Mouse (Mus musculus) bone marrow, adult 2 months (tissue): ENCODE measurements around the gene Bicra. TPM values are rescaled to one million over a fixed set of nuclear protein-coding genes. Genes with fewer than 3 reads are reported as not detected.

Experiments used
- H3K27ac ChIP-seq: fragments of 200-500 bp; 2 replicates; pipeline ENCODE4 v1.5.1; 2012; ENCODE audit warnings: low read depth, mild to moderate bottlenecking, control low read depth, inconsistent platforms, low read length; ENCODE audit not compliant: control insufficient read depth, poor library complexity, insufficient read depth
- H3K4me1 ChIP-seq: fragments of 200-500 bp; 2 replicates; pipeline ENCODE4 v1.6.1; 2011; ENCODE audit warnings: low read length; ENCODE audit not compliant: control insufficient read depth, insufficient read depth
- H3K4me3 ChIP-seq: fragments of 200-500 bp; replicated peaks from 2 replicates; pipeline ENCODE3; 2011; ENCODE audit warnings: mild to moderate bottlenecking, low read depth, low read length, control low read depth; ENCODE audit not compliant: control insufficient read depth
- CTCF ChIP-seq: fragments of 200-500 bp; IDR thresholded peaks from 2 replicates; pipeline ENCODE4 v1.5.1; 2011; ENCODE audit warnings: low read length, control low read depth; ENCODE audit not compliant: control insufficient read depth, insufficient read depth
- POLR2A ChIP-seq: fragments of 200-500 bp; IDR thresholded peaks from 2 replicates; pipeline ENCODE4 v1.6.1; 2011; ENCODE audit warnings: low read depth, mild to moderate bottlenecking, control low read depth, low read length, borderline replicate concordance; ENCODE audit not compliant: control insufficient read depth
- WGBS: fragments of 180-500 bp; shearing (Covaris S2); methylation state at CpG from one replicate; pipeline ENCODE4 v1.1.7; 2018; 5-methylcytosine and 5-hydroxymethylcytosine counted together
- polyA plus RNA-seq: library from polyadenylated mRNA; stranded (reverse); fragments of >200 nt; gene quantifications from 2 replicates; pipeline ENCODE4 v1.2.4, GENCODE M21; 2011; ENCODE audit warnings: low replicate concordance; ENCODE audit not compliant: missing spikeins, insufficient read depth, insufficient read length

The Bicra gene
- polyA plus RNA-seq, 1 experiment, result 27.9 TPM

DNA sequence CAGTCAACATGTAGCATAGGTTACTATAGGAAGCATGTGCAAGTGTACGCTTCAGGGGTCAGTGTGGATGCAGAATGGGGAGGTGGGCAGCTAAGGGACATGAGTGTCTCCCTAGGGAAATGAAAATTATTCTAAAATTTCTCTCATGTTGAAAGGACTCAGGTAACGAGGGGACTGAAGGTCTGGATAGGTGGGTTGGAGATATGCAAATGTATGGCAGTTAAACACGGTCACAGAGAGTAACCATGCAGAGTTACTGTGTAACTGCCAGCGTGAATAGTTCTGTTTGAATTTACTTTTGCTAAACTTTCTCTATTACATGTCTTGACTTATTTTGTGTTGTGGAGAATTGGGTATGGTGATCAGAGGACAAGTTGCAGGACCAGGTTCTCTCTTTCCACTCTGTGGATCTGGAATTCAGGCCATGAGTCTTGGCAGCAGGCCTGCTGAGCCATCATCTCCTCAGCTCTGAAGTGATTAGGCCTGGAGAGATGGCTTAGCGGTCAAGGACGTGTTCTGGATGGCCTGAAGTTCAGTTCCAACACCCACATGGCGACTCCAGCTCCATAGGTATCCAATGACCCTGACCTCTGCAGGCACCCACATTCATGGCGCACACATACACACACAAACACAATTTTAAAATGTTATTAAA is 33.1 kb downstream of the Bicra start:
- 79% methylated on average over 8 of the region's 8 CpGs for WGBS
- no peak for TF ChIP-seq CTCF
- Histone ChIP-seq H3K4me1 (peaks cover 24% of the 10 kb centered on the region), H3K27ac (peak overlapping the region; percentile 72), H3K4me3 (no peak overlapping the region)

DNA sequence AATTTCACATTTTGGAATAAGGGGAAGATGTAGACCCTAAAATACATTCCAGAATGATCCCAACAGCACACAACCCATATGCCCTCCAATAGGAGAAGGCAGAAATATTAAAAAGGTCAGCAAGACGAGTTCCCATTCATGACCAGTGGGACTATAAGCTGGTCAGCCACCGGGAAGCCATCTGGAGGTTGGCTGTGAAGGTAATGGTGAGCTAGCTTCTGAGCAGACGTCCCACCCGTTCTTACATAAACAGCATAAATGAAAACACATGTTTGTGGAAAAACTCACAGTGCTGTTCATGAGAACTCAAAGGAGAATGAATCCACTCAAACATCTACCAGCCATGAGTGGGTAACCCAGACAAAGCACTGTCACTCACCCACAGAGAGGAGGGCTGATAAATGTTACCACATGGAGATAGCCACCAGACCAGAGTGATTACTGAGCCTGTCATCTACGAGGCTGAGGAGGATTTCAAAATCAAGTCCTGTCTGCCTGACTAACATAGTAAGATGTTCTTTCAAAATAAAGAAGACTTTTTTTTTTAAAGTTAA is 33.9 kb downstream of the Bicra start:
- Histone ChIP-seq H3K4me3 (no peak overlapping the region), H3K4me1 (peaks cover 21% of the 10 kb centered on the region), H3K27ac (no peak overlapping the region)
- 65% methylated on average over 5 of the region's 5 CpGs for WGBS
- TF ChIP-seq POLR2A, result no peak
- TF ChIP-seq CTCF, result no peak

DNA sequence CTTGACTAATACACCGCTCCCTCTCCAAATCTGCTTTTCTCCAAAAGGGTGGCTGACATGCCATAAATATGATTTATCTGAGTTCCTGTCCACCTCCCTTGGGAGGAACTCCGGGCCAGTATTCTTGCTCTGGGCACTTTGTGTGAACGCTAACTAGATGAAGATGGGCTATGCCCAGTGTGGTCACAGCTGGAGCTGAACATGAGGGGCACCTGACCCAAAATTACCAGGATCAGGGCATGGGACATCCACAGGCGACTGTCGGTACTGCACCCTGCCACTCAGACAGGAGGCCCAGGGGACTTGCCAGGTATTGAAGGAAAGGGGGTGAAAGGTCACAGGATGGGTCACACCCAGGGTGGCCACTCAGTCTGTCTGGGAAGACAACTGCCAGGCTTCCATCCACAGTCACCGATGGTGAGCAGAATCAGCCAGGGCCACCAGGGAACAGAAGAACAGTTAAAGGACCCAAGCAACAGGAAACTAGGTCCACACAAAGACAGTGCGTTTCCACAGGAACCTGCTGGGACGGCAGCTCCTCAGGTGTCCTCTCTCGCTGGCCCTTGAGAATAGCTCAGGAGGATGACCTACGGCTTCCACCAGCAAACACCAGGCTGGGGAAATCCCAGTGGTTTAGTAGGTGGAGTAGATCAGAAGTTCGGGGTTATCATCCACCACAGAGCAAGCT is 35.0 kb downstream of the Bicra start:
- TF ChIP-seq POLR2A, result no peak
- peak; percentile 42 for TF ChIP-seq CTCF
- Histone ChIP-seq H3K4me1 (peaks cover 18% of the 10 kb centered on the region), H3K4me3 (no peak overlapping the region), H3K27ac (no peak overlapping the region)
- WGBS, result 61% methylated on average over 11 of the region's 11 CpGs

DNA sequence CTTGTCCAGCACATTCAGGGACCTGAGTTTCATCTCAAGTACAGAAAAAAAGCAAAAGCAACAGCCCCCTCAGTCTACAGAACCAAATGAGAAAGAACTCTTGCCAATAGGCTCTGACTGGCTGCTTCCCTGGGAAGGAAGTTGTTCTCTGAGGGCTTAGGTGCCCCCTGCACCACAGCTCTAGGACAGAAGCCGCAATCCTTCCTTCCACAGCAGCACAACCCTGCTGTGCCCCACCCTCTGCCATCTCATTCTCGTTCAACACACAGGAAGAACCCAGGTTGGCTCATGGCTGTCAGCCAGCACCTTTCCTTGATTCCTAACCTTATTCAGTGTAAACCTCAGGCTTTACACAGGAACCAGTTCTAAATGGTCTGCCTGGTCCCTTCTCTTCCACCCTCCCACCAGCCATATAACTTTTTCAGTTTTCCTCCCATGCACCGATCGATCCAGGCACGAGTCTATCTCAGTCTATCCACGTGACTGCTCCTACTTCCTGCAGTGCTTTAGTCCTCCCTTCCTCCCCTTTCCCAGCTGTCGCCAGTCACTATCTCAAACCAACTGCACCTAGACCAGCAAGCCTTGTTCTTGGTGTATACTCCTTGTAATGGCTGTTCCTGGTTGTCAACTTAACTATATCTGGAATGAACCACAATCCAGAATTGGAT is 36.2 kb downstream of the Bicra start:
- 13% methylated on average over 7 of the region's 7 CpGs for WGBS
- 0 out of 2 replicates have a peak overlapping the region, but pooled peaks have one; percentile 17 for H3K27ac ChIP-seq
- TF ChIP-seq POLR2A, result no peak
- TF ChIP-seq CTCF, result no peak
- H3K4me3 ChIP-seq, result no peak overlapping the region
- H3K4me1 ChIP-seq, result peaks cover 17% of the 10 kb centered on the region

DNA sequence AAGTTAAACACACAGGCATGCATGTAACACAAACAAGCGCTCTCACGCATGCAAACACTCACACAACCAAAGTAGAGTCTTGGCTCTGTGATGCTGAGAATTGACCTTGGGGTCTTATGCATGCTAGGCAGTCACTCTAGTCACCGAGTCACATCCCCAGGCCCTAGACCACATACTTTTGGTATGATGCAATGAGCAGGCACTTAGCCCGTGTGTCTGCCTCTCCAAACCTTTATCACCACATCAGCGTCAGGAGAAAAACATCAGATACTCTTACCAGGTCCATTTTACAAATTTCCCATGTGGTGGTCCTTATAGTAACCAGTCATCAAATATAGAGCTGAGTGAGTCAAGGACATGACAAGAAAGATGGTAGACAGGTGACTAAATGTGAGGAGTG is 37.1 kb downstream of the Bicra start:
- TF ChIP-seq POLR2A (no peak), CTCF (no peak)
- H3K27ac ChIP-seq, result no peak overlapping the region
- H3K4me1 ChIP-seq, result peaks cover 16% of the 10 kb centered on the region
- 56% methylated on average over 5 of the region's 5 CpGs for WGBS
- no peak overlapping the region for H3K4me3 ChIP-seq

DNA sequence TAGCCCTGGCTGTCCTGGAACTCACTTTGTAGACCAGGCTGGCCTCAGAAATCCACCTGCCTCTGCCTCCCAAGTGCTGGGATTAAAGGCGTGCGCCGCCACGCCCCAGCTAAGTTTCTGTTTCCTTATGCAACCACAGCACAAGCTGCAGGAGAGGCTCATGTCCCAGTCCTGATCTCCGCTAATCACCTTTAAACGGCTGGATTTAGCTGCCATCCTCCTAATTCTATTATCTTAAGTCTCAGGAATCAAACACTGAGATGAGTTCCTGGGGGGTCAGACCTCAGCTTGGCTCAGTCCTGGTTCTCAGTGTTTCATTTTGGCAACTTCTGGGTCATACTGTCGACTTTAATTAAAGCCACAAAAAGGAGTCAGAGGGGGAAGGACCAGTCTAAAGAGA is 38.1 kb downstream of the Bicra start:
- Histone ChIP-seq H3K27ac (no peak overlapping the region), H3K4me1 (peaks cover 13% of the 10 kb centered on the region), H3K4me3 (no peak overlapping the region)
- 78% methylated on average over 7 of the region's 7 CpGs for WGBS
- TF ChIP-seq CTCF (no peak), POLR2A (no peak)

DNA sequence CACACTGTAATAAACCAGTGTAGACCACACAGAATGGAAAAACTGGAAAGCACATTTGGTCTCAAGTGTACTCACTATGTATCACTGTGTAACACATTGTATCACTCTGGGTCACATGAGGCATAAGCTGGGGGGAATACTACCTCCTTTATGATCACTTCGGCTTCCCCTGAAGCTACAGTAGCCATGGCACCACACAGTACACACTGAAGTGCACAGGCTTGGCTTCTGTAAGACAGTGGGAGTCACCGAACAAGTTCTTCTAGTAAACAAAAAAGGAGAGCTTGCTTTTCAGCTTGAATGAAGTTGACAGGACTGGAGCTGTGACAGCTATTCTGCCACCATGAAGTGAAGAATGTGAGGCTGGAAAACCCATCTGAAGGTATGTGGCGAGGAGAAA is 42.7 kb downstream of the Bicra start:
- H3K4me1 ChIP-seq, result peaks cover 4% of the 10 kb centered on the region
- no peak for TF ChIP-seq POLR2A
- TF ChIP-seq CTCF, result no peak
- 78% methylated on average over 3 of the region's 3 CpGs for WGBS
- H3K4me3 ChIP-seq, result no peak overlapping the region
- H3K27ac ChIP-seq, result no peak overlapping the region

DNA sequence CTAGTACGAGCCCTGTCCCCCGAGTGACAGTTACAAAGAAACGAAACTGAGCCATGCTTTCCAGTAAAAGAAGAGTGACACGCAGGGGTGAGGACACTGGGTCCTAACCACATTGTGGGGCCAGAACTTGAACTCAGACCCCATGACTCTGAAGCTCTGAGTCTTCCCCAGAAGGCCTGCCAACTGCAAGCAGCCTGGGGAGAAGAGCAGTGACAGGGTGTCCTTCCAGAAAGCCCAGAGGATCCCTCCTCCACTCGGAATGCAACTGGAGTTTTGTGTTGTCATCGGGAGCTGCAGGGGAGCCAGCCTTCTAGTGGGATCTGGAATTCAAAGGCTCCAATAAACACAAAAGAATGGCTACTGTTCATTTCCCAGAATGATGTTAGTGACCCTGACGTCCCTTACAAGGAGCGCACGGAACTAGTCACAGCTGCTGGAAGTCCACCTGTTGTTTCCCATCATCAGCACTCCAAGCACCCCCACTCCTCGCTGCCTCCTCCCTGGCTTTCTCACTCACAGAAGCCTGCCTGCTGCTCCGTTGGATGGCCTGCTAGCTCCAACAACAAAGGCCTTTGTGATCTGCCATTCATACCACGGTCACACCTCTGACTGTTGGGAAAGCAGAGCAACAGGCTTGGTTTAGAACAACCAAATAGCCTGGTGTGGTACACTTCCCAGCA is 43.4 kb downstream of the Bicra start:
- Histone ChIP-seq H3K27ac (no peak overlapping the region), H3K4me1 (peaks cover 4% of the 10 kb centered on the region), H3K4me3 (no peak overlapping the region)
- 77% methylated on average over 12 of the region's 12 CpGs for WGBS
- TF ChIP-seq CTCF (no peak), POLR2A (no peak)
